Mouse (Mus musculus) right cerebral cortex, postnatal 14 days (tissue): Measurements from ENCODE around the gene Desi2.
A peak's percentile ranks its signal among the peaks of the same experiment; 100 is the strongest.
"Not testable (repeated sequence)": the region's sequence is repeated elsewhere in the genome, so short reads cannot be mapped to it uniquely, and the experiment has no call there.

Experiments used
- DNase-seq: peaks from one replicate; pipeline ENCODE4 v3.0.0; 2022

Desi2 gene

DNA sequence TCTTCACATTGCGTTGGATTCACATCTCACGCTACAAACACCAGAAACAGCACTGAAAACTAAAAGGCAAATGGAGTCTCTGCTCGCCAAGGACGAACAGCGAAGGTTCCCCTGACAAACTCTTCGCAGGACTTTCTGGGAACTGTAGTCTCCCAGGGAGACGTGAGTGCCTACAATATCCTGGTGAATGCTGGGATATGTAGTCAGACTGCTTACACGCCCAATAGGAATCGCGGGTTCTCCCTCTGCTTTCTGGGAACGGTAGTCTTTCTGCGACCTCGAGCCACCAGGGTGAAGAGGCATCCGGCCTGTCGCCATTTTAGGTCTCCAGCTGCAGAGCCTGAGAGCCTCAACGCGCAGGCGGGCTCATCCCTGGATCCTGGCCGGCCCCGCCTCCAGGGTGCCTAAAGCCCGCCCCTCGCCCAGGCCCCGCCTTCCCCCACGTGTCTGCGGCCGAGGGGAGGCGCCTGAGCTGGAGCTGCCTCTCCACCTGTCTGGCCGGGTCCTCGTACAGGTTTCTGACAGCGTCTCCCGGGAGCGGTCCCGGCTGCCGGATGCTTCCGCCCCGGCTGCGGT, at the start of gene Desi2:
Desi2 (plus strand) TSS at position 202 of the 576 bp plus-strand sequence.
- DNase-seq, result peak; percentile 84

DNA sequence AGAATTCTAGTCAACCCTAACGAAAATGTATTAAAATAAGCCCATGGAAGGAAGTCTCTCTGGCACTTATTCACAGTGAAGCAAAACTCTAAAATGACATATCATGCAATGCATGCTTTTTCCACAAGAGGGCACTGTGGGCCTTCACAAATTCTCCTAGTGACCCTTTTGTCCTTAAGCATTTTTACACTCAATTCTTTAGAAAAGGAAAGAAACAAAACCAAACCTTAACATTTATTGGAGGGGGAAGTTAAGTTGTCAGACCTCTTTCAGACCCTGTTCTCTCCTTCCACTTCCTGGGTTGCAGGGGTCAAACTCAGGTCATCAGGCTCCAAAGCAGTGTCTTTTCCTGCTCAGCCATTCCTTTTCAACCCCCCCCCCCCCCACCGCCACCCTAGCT, 40.7 kb upstream of the Desi2 start:
- DNase-seq, result not testable (repeated sequence)

DNA sequence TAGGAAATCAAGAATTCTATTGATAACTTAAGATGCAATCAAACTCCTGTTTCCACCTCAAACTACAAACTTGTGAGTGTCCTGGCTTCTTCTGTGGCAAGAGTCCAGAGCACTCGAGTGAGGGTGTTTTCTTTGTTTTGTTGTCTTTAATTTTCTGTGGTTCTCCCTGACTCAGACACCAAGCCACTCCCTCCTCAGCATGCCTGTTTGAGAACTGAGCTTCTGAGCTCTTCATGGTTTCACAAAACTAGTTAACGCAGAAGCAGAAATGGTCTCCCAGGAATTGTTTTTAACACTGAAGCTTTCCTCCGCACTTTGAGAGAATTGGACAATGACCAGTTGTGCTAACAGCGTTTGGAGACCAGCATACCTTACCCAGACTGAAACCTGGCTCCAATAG, 40.3 kb upstream of the Desi2 start:
- DNase-seq, result not testable (repeated sequence)

DNA sequence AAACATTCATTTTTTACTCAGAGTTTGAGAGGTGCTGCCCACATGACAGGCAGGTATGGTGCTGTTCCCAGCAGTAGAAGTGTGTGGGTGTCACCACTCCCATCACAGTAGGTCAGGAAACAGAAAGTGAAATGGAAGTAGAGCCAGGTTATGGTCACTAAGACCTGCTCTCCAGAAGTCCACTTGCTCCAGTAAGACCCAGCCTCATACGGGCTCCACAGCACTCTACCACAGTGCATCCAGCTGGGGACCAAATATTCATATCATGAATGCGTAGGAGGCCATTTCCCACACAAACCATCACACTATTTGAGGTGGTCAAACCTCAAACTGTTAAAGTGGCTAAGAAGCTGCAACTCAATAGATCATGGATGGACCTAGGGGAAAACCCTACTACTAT, 5.0 kb upstream of the Desi2 start:
- DNase-seq, result no peak

DNA sequence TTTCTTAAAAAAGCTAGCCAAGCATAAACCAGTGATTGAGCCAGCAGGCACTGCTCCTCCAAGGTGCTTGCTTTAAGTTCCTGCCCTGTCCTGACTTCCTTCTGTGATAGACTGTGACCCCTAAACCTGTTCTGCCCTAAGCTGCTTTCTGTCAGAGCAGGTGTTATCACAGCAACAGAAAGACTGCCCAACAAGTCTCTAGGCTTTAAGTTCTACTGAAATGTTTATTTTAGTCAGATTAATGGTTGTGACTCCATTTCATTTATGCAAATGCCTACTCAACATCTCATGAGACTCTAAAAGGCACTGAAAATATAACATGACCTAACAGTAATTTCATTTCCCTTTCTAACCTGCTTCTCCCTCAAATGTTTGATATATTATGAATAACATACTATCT, 1.6 kb upstream of the Desi2 start:
- DNase-seq, result no peak

DNA sequence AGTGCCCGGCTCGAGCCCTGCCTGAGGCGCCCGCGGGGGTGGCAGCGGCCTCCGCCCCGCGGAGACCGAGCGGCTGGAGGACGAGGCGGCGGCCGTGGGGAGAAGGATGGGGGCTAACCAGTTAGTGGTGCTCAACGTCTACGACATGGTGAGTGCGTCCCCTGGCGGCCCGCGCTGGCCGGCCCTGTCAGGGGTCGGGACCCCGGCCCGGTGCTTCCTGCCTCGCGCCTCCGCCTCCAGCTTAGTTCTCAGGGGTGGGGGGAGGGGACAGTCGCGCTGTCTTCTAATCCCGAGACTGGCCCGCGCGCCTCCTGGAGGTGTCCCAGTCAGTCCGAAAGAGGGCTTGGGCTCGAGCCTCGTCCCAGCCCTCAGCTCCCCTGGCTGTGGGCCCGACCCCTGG, 593 bp downstream of the Desi2 start:
- peak; percentile 60 for DNase-seq

DNA sequence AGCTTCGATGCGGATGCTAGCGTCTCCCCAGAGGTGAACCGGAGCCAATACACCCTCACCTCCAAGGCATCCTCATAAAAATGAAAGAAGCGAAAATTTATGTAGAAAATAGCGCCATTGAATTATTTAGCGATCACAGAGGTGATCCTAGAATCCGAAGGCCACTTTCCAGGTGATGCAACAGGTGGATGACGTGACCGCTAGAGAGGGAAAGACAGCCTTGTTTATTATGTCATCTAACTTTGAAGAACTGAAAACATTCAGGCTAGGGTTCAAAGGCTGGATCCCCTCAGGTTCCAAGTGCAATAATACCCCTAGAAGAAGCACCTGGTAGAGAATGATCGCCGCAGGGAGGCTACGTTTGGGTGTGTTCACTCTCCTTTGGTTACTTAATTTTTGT, 1.2 kb downstream of the Desi2 start:
- DNase-seq, result peak; percentile 4

DNA sequence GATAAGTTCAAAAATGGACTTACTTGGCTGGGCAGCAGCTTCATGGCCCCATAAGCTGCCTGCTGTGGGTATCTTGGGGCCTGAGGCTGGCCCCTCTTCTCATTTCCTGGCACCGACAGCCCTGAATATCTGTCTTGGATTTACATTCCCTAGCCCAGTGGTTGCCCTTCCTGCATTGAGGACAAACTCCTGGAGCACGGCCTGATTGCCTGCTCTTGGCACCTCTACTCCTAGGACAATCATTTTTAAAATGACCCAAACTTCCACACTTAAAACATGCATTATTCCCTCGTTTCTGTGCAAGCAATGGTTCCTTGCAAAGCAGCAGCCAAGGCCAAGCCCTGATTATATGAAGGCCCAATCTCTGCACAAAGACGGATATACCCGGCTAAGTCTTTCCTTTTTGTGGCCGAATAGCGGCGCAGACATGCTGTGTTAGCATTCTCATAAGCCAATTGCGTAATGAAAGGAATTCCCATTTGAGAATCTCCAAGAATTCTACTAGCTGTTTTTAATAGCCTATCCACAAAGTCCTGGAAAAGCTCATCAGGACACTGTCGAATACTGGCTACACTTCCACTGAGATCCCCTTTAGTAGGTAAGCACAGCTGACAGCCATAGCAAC, 18.6 kb downstream of the Desi2 start:
- no peak for DNase-seq

DNA sequence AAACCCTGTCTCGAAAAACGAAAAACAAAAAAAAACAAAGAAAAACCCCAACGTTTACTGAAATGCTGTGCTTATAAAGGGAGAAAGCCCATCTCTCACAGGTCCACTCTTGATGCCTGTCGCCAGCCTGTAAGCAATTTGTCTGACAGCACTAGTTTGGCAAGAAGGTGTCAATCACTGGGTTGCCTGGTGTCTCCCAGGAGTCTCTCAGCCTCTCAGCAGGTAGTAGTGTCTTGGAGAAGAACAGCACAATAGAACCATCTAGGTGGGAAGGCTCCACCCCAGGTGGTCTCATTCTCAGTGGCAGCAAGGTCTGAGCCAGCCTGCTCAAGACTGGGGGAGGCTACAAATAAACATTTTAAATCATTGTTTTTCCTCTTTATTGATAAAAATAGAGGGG, 20.6 kb downstream of the Desi2 start:
- not testable (repeated sequence) for DNase-seq

DNA sequence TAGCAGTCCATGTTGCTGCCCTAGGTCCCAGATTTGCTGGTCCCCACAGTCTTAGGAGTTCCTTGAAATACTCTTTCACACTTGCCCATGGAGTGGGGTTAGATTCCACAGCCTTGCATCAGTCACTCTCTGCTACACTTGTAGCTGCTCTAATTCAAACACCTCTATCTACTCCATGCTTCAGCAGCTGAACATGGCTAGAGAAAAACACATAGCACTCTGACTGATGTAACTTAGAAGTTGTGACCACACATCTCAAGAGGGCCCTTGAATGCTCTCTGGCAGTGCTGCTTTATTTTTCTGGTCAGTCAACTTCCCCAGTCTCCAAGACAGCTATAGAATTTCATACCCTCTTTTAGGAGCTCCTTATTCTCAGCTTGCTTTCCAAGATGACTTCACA, 22.7 kb downstream of the Desi2 start:
- DNase-seq, result no peak

DNA sequence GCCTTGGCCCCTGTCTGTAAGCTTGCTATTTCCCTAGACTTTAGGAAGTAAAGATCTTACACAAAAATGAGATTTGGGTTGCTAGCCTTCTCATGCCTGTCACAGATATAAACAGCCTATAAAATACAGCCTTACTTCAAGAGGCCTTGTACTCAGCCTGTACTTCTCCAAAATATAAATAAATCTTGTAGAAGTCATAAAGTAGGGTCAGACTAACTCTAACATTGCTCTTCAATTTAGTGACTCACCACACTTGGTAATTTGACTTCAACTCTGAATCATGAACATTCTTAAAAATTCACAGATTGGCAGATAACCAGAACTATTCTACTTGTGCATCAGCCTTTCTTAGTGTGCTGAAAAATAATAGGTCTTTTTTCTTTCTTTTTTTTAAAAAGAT, 29.9 kb downstream of the Desi2 start:
- no peak for DNase-seq

DNA sequence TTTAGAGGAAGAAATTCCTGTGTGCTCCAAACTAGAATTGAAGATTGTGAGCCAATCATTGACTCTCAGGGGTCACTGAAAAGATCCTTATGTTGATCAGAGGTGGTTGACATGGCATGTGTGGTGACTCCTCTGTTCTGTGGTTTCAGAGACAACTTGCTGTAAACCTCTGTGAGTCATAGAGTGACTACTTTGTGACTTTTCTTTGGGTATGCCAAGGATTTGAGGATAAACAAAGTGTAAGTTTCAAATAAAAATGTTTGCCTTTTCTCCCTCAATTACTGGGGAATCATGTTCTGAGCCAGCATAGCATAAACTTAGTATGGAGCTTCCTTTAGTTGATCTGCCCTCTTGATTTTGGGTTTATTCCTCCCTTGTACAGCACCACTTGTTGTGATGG, 31.1 kb downstream of the Desi2 start:
- no peak for DNase-seq

DNA sequence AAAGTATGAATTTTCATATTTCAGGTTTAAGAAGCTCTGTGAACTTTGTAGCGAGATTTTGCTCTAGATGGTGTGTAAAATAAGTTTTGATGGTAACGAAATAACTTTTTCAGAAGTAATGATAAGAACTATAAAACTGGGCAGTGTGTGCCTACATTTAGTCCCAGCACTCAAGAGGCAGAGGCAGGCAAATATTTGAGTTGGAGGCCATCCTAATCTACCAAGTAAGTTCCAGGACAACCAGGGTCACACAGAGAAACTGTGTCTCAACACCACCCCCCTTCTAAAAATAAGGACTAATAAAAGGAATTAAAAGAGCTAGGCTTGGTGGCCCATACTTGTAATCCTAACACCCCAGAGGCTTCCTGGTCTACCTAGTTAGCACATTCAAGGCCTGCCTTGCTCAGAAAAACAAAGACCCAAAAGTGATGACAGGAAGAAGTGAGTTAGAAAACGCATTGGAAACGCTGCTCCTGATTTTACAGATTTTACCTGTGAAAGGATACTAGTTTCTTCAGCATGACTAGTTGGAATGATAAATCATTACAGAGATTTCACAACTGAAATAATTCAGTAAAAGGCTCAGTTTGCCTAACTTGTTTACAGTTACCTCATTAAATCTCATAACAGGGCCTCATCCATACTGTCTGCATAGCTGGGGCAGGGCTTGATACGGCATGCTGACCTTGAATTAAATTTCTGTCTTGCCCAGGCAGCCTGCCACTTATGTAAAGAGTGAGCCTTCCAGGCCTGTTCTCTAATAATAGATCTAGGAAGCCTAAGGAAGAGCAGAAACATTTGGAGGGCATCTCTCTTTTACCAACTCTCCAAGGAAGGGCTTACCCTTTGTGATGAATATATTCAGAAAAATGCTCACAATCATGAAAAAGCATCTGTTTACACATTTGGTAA, 32.2 kb downstream of the Desi2 start:
- DNase-seq, result no peak

DNA sequence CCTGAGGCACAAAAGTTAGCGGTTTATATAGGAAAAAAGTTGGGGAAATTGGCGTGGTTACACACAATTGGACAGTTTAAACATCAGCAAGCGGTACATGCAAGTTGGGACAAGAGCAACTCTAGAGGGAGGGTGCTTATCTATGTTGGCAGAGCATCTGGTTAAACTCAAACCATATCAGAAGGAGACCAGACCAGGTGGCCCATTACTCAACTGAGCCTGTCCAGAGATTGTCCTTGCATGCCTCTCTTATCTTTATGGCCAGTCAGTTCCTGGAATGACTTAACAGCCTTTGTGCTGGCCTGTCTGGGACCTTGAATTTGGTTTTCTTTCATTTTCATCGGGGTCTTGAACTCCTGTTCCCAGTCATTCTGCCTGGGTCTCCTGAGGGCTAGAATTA, 41.7 kb downstream of the Desi2 start:
- not testable (repeated sequence) for DNase-seq

DNA sequence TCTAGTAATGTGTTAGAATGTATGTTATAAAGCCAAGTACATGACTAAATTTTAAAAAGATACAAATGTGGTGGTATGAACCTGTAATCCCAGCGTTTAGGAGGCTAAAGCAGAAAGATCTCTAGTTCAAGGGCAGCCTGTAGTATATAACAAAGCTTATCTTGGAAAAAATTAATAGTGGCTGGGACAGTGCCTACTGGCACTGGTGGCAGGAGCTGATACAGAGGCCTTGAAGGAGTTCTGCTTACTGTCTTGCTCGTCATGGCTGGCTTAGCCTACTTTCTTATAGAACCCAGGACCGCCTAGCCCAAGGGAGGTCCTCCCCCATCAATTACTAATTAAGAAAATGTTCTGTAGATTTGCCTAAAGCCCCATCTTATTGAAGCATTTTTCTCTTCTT, 46.9 kb downstream of the Desi2 start:
- DNase-seq, result no peak

DNA sequence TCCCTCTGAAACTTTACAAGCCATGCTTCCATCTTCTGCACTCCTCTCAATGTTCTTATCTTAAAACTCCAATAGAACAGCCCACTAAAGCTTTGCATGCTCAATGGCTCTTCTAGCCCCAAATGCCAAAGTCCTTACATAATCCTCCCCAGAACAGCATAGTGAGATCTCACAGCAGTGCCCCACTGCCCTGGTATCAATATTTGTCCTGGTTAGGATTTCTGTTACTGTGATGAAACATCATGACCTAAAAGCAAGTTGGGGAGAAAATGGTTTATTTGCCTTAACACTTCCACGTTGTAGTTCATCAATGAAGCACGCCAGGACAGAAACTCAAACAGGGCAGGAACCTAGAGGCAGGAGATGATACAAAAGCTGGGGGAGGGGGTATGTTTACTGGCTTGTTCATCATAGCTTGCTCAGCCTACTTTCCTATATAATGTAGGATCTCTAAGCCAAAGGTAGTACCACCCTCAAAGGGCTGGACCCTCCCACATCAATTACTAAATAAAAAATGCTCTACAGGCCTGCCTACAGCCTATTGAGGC, 48.8 kb downstream of the Desi2 start:
- DNase-seq, result no peak

DNA sequence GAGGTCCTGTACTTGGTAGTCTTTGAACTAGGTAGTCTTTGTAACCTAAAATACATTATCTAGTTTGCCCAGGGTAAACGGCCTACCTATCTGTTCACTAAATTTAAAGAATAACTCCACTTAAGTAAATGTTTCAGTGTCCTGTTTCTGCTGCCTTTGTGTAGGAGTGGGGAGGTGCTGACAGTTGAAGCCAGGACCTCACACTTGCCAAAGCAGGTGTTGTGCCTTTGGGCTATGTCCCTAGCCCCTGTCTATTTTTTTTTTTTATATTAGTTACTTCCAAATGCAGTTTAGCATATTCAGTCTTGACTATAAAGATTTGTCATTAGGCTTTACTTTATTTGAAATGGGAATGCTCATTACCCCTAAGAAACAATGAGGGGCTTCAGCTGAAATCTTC, 51.5 kb downstream of the Desi2 start:
- no peak for DNase-seq

DNA sequence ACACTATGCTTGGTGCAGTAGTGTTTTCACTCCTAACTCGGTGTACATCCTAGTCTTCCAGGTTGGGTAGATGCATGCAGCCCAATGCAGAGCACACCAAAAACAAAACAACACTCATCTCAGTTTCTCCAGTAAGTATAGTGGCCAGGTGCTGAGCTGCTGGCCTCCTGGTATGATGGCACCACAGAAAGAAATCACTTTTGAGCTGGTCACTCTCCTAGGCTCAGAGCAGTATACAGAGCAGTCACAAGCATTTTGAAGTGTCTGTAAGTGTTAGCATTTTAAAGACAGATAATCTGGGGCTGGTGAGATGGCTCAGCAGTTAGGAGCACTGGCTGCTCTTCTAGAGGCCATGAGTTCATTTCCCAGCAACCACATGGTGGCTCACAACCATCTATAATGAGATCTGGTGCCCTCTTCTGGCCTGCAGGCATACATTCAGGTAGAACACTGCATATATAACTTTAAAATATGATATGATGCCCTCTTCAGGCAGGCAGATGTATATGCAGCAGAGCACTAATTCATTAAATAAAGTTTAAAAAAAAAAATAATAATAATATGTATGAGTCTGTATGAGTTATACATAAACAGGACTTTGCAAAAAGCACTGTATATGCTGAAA, 54.8 kb downstream of the Desi2 start:
- no peak for DNase-seq

DNA sequence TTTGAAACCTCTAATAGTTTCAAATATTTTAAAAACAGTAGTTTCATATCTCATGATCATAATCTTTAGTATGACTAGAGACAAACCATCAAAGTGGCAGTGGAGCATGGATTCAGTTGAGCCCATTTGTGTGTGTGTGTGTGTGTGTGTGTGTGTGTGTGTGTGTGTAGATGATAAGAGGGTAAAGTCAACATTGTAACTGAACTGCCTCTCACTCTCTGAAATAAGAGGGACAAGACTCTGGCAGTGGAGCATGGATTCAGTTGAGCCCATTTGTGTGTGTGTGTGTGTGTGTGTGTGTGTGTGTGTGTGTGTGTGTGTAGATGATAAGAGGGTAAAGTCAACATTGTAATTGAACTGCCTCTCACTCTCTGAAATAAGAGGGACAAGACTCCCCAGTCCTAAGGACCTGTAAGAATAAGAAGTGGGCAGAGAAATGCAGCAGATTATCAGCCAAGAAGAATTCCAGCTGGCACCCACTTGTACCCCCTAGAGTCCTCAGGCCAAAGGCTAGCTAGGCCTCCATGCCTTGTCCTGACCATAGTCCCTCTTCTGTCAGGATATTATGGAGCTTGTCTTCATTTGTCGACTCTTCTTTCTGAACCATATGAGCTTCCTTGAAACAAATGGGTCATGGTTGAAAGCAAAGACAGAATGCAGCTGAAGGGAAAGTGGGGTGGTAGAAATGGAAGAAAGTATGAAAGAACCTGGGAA, 61.0 kb downstream of the Desi2 start:
- no peak for DNase-seq

DNA sequence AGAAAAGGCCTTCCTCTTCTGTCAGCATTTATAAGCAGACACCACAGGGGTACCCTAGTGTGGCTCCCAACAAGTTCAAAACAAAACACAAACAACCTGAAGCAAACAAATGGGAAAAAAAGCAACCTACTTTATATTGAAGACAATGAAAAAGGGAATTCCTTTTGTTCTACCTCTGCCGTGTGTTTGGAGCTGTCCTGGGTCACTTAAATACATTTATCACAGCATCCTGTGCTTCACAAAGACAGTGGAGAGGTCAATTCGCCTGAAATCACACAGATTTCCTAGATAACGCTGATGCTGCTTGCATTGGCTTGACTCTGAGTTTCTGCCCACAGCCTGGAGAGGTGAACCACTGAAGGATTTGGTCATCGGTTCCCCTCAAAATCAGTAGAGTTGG, 67.4 kb downstream of the Desi2 start:
- DNase-seq, result no peak

DNA sequence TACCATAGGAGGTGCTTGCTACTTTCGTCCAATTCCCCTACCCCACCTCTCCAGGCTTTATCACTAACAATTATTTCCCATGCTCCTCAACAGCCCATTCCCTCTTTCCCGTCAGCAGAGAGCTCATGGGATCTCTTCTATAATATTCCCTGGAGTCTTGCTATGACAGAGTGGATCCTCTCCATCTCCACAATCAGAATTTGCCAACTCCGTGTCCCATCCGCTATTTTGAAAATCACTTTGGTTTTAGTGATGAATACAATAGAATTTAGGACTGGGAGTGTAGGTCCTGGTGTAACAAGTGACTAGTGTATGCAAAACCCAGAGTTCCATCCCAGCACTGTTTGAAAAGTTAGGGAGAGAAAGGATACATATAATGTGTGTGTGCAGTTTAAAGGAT, 69.1 kb downstream of the Desi2 start:
- no peak for DNase-seq

DNA sequence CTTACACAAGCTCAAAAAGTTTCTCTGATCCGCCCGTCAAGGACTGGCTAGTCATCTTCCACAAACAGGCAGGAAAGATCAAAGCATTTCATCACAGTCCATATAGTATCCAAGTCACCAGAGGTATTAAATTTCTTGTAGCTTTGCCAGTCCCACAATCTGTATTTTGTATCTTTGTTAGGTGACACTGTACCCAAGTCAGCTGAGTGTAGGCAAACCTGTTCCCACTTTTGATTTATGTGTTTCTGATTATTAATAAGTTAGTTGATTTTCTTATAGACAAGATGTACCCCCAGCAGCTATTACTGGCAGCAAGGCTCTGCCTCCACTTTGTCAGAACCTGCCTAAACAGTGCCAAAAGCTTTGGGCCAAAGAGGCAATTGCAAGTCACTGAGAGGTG, 71.6 kb downstream of the Desi2 start:
- no peak for DNase-seq

DNA sequence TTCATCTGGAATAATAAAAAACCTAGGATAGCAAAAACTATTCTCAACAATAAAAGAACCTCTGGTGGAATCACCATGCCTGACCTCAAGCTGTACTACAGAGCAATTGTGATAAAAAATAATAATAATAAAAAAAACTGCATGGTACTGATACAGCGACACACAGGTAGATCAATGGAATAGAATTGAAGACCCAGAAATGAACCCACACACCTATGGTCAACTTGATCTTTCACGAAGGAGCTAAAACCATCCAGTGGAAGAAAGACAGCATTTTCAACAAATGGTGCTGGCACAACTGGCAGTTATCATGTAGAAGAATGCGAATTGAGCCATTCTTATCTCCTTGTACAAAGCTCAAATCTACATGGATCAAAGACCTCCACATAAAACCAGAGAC, 78.2 kb downstream of the Desi2 start:
- not testable (repeated sequence) for DNase-seq
